Mouse (Mus musculus) intestine, embryonic 16.5 days (tissue): ENCODE data around the gene Srsf4. TPM values are rescaled to one million over a fixed set of nuclear protein-coding genes. Genes with fewer than 3 reads are reported as not detected.

Experiments
- ATAC-seq: fragments of 200-750 bp; cut with Nextera tagmentation; 2 replicates; pipeline ENCODE4 v1.8.0; 2017; ENCODE audit warnings: moderate TSS enrichment, moderate library complexity
- H3K27ac ChIP-seq: fragments of 300-500 bp; sonication (generic); 2 replicates; pipeline ENCODE4 v1.5.1; 2014; ENCODE audit warnings: mild to moderate bottlenecking, low read length
- H3K27me3 ChIP-seq: fragments of 300-500 bp; sonication (generic); replicated peaks from 2 replicates; pipeline ENCODE4 v1.6.1; 2014; ENCODE audit warnings: low read length, control low read depth, mixed read lengths; ENCODE audit not compliant: control insufficient read depth, insufficient read depth
- H3K36me3 ChIP-seq: fragments of 300-500 bp; sonication (generic); 2 replicates; pipeline ENCODE4 v1.6.1; 2014; ENCODE audit warnings: low read length, control low read depth; ENCODE audit not compliant: control insufficient read depth, insufficient read depth
- H3K4me1 ChIP-seq: fragments of 300-500 bp; sonication (generic); 2 replicates; pipeline ENCODE4 v1.6.1; 2014; ENCODE audit warnings: low read length, control low read depth, mixed read lengths; ENCODE audit not compliant: control insufficient read depth, insufficient read depth
- H3K4me2 ChIP-seq: fragments of 300-500 bp; sonication (generic); 2 replicates; pipeline ENCODE4 v1.6.1; 2014; ENCODE audit warnings: low read depth, low read length, control low read depth
- H3K4me3 ChIP-seq: fragments of 300-500 bp; sonication (generic); 2 replicates; pipeline ENCODE4 v1.5.1; 2014; ENCODE audit warnings: mild to moderate bottlenecking, low read length
- H3K9ac ChIP-seq: fragments of 300-500 bp; sonication (generic); 2 replicates; pipeline ENCODE4 v1.6.1; 2014; ENCODE audit warnings: low read depth, low read length
- H3K9me3 ChIP-seq: fragments of 300-500 bp; sonication (generic); 2 replicates; pipeline ENCODE4 v1.6.1; 2016; ENCODE audit warnings: low read length, control low read depth; ENCODE audit not compliant: control insufficient read depth
- WGBS: fragments of 180-500 bp; shearing (Covaris S2); extraction: QIAGEN DNeasy Blood & Tissue Kit; methylation state at CpG from one replicate; pipeline ENCODE4 v1.1.7; 2014; 5-methylcytosine and 5-hydroxymethylcytosine counted together
- polyA plus RNA-seq: library from polyadenylated mRNA; unstranded; fragments of >200 nt; fragmentation: Nextera tagmentation; extraction: Ambion mirVana; gene quantifications from 2 replicates; pipeline ENCODE4 v1.2.1, GENCODE M21; 2015

The Srsf4 gene
- polyA plus RNA-seq, 1 experiment from 2014 or later: 75.2 TPM

GRCm38 (mm10) chr4:131860492-131861340 is 12.7 kb upstream of the Srsf4 start:
- peak; percentile 64; the same call in 1 of the 2 replicates for ATAC-seq
- no peaks in the 10 kb centered on the region for H3K9me3 ChIP-seq
- no peak overlapping the region for H3K27ac ChIP-seq
- no peak overlapping the region for H3K4me3 ChIP-seq
- WGBS: 48% methylated on average over 15 of the region's 15 CpGs
- H3K36me3 ChIP-seq: no peaks in the 10 kb centered on the region
- H3K27me3 ChIP-seq: no peaks in the 10 kb centered on the region
- H3K9ac ChIP-seq: no peak overlapping the region
- no peak overlapping the region for H3K4me2 ChIP-seq
- no peaks in the 10 kb centered on the region for H3K4me1 ChIP-seq

- no peak overlapping the region for H3K4me2 ChIP-seq
- ATAC-seq: no peak
- H3K9me3 ChIP-seq: no peaks in the 10 kb centered on the region
- no peaks in the 10 kb centered on the region for H3K4me1 ChIP-seq
- H3K36me3 ChIP-seq: no peaks in the 10 kb centered on the region
- H3K4me3 ChIP-seq: no peak overlapping the region
- H3K9ac ChIP-seq: no peak overlapping the region
- no peaks in the 10 kb centered on the region for H3K27me3 ChIP-seq
- no peak overlapping the region for H3K27ac ChIP-seq
- WGBS: 77% methylated on average over 4 of the region's 4 CpGs
Measured at GRCm38 (mm10) chr4:131861341-131861739, 12.1 kb upstream of the Srsf4 start.

GRCm38 (mm10) chr4:131872672-131873292 is 635 bp upstream of the Srsf4 start:
- Histone ChIP-seq H3K4me3 (peak overlapping the region; percentile 99), H3K9ac (peak overlapping the region; percentile 72), H3K27me3 (no peaks in the 10 kb centered on the region), H3K4me2 (peak overlapping the region; percentile 47), H3K27ac (peak overlapping the region; percentile 75), H3K9me3 (no peaks in the 10 kb centered on the region), H3K36me3 (no peaks in the 10 kb centered on the region), H3K4me1 (peaks cover 23% of the 10 kb centered on the region)
- ATAC-seq: peak; percentile 35
- 7% methylated on average over 11 of the region's 11 CpGs for WGBS

- WGBS: under 1% methylated on average over 20 of the region's 20 CpGs
- no peak for ATAC-seq
Measured at GRCm38 (mm10) chr4:131874169-131874536, 736 bp downstream of the Srsf4 start.

GRCm38 (mm10) chr4:131874567-131874966 is 1.1 kb downstream of the Srsf4 start:
- peak overlapping the region; percentile 100 for H3K27ac ChIP-seq
- 3% methylated on average over 11 of the region's 11 CpGs for WGBS
- no peaks in the 10 kb centered on the region for H3K27me3 ChIP-seq
- peak overlapping the region; percentile 100 for H3K9ac ChIP-seq
- no peak for ATAC-seq
- H3K9me3 ChIP-seq: no peaks in the 10 kb centered on the region
- no peaks in the 10 kb centered on the region for H3K36me3 ChIP-seq
- H3K4me1 ChIP-seq: peaks cover 30% of the 10 kb centered on the region
- peak overlapping the region; percentile 88 for H3K4me2 ChIP-seq
- peak overlapping the region; percentile 99 for H3K4me3 ChIP-seq

More at GRCm38 (mm10) chr4:131874169-131874536, 736 bp downstream of the Srsf4 start:
- H3K27ac ChIP-seq: peak overlapping the region; percentile 100
- peak overlapping the region; percentile 99 for H3K4me3 ChIP-seq
- no peaks in the 10 kb centered on the region for H3K9me3 ChIP-seq
- H3K27me3 ChIP-seq: no peaks in the 10 kb centered on the region
- peak overlapping the region; percentile 100 for H3K9ac ChIP-seq
- peak overlapping the region; percentile 88 for H3K4me2 ChIP-seq
- no peaks in the 10 kb centered on the region for H3K36me3 ChIP-seq
- H3K4me1 ChIP-seq: peaks cover 28% of the 10 kb centered on the region

GRCm38 (mm10) chr4:131875242-131875641 is 1.8 kb downstream of the Srsf4 start:
- no peak for ATAC-seq
- 38% methylated on average over 3 of the region's 3 CpGs for WGBS
- H3K9ac ChIP-seq: peak overlapping the region; percentile 100
- peak overlapping the region; percentile 88 for H3K4me2 ChIP-seq
- peaks cover 30% of the 10 kb centered on the region for H3K4me1 ChIP-seq
- H3K4me3 ChIP-seq: peak overlapping the region; percentile 99
- H3K9me3 ChIP-seq: no peaks in the 10 kb centered on the region
- H3K27ac ChIP-seq: no peak overlapping the region
- no peaks in the 10 kb centered on the region for H3K27me3 ChIP-seq
- H3K36me3 ChIP-seq: no peaks in the 10 kb centered on the region

- no peak overlapping the region for H3K27ac ChIP-seq
- H3K9me3 ChIP-seq: no peaks in the 10 kb centered on the region
- H3K4me1 ChIP-seq: peaks cover 38% of the 10 kb centered on the region
- H3K27me3 ChIP-seq: no peaks in the 10 kb centered on the region
- H3K4me2 ChIP-seq: no peak overlapping the region
- no peak overlapping the region for H3K9ac ChIP-seq
- WGBS: 54% methylated on average over 2 of the region's 2 CpGs
- no peaks in the 10 kb centered on the region for H3K36me3 ChIP-seq
- H3K4me3 ChIP-seq: no peak overlapping the region
- no peak for ATAC-seq
Measured at GRCm38 (mm10) chr4:131876836-131877235, 3.4 kb downstream of the Srsf4 start.

GRCm38 (mm10) chr4:131879692-131880091 is 6.3 kb downstream of the Srsf4 start:
- H3K27ac ChIP-seq: no peak overlapping the region
- 77% methylated on average over 1 of the region's 1 CpGs for WGBS
- no peaks in the 10 kb centered on the region for H3K36me3 ChIP-seq
- H3K4me3 ChIP-seq: no peak overlapping the region
- no peaks in the 10 kb centered on the region for H3K9me3 ChIP-seq
- no peak overlapping the region for H3K4me2 ChIP-seq
- no peak for ATAC-seq
- no peak overlapping the region for H3K9ac ChIP-seq
- peaks cover 47% of the 10 kb centered on the region for H3K4me1 ChIP-seq
- H3K27me3 ChIP-seq: no peaks in the 10 kb centered on the region

GRCm38 (mm10) chr4:131881306-131881705 is 7.9 kb downstream of the Srsf4 start:
- peaks cover 34% of the 10 kb centered on the region for H3K4me1 ChIP-seq
- no peak overlapping the region for H3K9ac ChIP-seq
- 77% methylated on average over 7 of the region's 7 CpGs for WGBS
- H3K27ac ChIP-seq: no peak overlapping the region
- no peak overlapping the region for H3K4me2 ChIP-seq
- no peak overlapping the region for H3K4me3 ChIP-seq
- no peaks in the 10 kb centered on the region for H3K27me3 ChIP-seq
- peaks cover 4% of the 10 kb centered on the region for H3K36me3 ChIP-seq
- no peaks in the 10 kb centered on the region for H3K9me3 ChIP-seq
- ATAC-seq: no peak
